Mouse (Mus musculus): ENCODE results near the gene Gm20605.

Gene Gm20605

GRCm38 (mm10) chr5:137628498-137629305 lies at the start of gene Gm20605, which contains the start of the genes Fbxo24 and Lrch4:
Gene Gm20605 (plus strand): TSS chr5:137629175.
Gene Fbxo24 (minus strand): TSS chr5:137629002.
Gene Lrch4 (plus strand): TSS chr5:137629121.
- peak; percentile 99 to 100 for DNase-seq

DNA sequence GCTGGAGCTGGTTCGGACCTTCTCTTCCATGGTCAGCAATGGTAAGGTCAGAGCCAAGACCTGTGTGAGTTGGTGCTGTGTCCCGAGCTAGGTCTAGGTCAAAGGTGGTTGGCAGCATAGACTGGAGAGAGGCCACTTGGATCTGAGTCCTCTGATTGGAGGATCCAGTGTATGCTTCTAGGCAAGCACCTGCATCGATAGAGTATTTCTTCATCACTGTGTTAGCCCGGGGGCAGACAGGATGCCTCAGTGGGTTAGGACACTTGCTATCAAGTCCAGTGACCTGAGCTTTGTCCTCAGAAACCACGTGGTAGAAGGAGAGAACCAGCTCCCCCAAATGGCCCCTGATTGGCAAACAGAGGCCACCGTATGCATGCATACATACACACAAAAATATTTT lies 48.7 kb upstream of the Gm20605 start:
- DNase-seq, result no peak

DNA sequence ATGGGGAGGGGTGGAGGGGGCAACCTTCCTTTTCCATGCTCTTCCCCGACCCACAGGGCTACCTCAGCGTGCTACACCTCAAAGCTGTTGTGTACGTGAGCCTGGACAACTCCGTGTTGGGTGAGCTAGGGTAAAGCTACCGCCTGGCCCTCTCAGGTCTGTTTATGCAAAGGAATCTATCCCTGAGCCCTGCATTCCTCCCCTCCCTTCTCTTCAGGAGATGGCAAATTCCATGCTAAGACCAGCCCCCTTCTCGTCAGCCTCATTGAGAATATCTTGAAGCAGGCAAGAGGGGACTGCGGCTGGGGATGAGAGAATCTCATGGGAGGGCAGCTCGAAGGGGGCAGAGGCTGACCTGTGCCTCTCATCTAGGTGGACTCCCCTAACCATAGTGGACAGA lies 46.3 kb upstream of the Gm20605 start:
- DNase-seq, result no peak

- DNase-seq, result no peak
Observed at GRCm38 (mm10) chr5:137583670-137584169, 45.3 kb upstream of the Gm20605 start.

GRCm38 (mm10) chr5:137584976-137585375 lies 44.0 kb upstream of the Gm20605 start:
- peak; percentile 79 to 87 for DNase-seq

DNA sequence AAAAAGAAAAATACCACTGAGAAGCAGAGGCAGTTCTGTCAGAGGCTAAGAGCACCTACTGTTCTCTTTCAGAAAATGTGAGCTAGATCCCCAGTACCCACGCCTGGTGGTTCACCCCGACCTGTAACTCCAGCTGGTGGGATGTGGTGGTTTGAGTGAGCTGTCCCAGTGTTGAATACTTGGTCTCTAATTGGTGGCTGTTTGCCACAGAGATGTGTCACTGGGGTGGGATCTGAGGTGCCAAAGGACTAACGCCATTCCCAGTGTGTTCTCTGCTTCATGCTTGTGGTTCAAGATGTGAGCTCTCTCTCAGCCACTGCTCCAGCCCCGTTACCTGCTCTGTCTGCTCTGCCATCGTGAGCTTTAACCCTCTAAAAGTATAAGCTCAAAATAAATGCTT lies 38.5 kb upstream of the Gm20605 start:
- no peak for DNase-seq

DNA sequence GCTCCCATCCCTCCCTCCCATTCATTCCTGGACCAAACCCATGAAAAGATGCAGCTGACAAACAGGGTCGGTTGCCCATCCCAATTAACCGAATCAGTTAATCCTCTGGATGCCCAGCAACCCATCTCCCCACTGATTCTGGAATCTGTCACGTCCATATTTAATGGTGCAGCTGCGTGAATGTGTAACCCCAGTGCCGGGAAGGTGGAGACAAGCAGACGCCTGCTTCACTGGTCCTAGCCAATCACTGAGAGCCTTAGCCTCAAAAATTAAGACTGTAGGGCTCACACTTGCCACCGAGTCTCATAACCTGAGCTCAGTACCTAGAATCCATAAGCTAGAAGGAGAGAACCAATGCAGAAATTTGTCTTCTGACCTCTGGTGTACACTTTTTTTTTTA lies 33.1 kb upstream of the Gm20605 start:
- DNase-seq, result no peak

DNA sequence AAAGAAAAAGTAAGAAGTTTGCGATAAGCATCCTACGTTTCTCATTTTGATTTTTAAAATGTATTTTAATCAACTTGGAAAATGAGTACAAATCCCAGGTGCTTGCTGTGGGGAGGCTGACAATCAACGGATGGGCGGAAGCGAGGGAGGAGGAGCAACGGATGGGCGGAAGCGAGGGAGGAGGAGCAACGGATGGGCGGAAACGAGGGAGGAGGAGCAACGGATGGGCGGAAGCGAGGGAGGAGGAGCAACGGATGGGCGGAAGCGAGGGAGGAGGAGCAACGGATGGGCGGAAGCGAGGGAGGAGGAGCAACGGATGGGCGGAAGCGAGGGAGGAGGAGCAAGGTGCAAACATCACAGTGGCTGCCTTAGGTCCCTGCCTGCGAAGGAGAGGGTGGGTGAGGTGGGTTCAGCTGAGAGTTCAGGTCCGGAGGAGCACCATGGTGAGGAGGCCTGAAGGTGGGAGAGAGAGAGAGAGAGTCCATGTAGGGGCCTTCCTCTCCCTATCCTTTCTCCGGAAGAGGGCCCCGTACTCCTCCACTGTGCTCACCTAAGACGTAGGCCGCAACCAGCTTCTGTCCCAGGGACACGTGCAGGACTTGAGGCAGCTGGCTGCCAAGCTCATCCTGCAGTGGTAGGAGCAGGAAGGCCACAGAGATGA lies 32.2 kb upstream of the Gm20605 start:
- no peak for DNase-seq

GRCm38 (mm10) chr5:137597625-137598024 lies 31.4 kb upstream of the Gm20605 start:
- DNase-seq, result no peak

GRCm38 (mm10) chr5:137598100-137598826 lies 30.7 kb upstream of the Gm20605 start:
- DNase-seq, result no peak

GRCm38 (mm10) chr5:137599600-137599999 lies 29.4 kb upstream of the Gm20605 start:
- no peak for DNase-seq

GRCm38 (mm10) chr5:137600281-137600618 lies 28.7 kb upstream of the Gm20605 start:
- DNase-seq, result no peak

GRCm38 (mm10) chr5:137600619-137601364 lies 28.2 kb upstream of the Gm20605 start, which contains the start of gene Mospd3:
Gene Mospd3 (minus strand): TSS chr5:137601058.
- peak; percentile 97 to 98 for DNase-seq

DNA sequence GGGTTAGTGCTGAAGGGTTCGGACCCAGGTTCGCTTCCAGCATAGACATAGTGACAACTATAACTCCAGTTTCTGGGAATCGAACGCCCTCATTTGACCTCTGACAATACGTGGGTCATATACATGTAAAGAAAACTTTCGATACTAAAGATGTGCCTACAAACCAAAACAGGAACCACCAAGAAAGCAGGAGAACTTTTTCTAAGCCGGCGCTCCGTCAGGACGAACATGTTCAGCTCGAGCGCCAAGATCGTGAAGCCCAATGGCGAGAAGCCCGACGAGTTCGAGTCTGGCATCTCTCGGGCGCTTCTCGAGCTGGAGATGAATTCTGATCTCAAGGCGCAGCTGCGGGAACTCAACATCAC lies 27.6 kb upstream of the Gm20605 start:
- peak in 1 of 2 experiments; percentile 37 for DNase-seq

- no peak for DNase-seq
Observed at GRCm38 (mm10) chr5:137607860-137608653, 20.9 kb upstream of the Gm20605 start.

DNA sequence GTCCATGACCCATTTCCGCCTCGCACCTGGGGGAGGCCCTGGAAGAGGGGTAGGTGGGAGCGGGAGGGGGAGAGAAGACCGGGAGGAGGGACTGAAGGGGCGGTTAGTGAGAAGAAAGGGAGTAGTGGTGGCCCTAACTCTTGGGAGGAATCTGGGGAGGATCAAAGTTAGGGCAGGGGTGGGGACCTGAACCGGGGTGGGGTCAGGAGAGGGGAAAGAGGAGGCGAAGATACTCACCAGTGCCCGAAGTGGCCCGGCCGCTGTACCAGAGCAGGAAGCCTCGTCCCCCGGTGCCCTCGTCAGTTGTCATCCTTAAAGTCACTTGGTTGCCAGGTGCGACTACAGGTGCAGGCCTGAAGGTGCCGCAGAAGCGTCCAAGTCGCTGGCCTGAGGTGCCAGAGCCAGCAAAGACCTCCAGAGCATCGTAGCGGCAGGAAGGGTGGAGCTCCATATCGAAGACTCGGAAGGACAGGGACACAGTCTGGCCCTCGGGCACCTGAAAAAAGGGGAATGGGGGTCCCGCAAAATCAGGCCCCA lies 20.3 kb upstream of the Gm20605 start:
- no peak for DNase-seq

- DNase-seq, result no peak
Observed at GRCm38 (mm10) chr5:137609292-137609691, 19.7 kb upstream of the Gm20605 start.

- no peak for DNase-seq
Observed at GRCm38 (mm10) chr5:137610056-137610455, 18.9 kb upstream of the Gm20605 start.

DNA sequence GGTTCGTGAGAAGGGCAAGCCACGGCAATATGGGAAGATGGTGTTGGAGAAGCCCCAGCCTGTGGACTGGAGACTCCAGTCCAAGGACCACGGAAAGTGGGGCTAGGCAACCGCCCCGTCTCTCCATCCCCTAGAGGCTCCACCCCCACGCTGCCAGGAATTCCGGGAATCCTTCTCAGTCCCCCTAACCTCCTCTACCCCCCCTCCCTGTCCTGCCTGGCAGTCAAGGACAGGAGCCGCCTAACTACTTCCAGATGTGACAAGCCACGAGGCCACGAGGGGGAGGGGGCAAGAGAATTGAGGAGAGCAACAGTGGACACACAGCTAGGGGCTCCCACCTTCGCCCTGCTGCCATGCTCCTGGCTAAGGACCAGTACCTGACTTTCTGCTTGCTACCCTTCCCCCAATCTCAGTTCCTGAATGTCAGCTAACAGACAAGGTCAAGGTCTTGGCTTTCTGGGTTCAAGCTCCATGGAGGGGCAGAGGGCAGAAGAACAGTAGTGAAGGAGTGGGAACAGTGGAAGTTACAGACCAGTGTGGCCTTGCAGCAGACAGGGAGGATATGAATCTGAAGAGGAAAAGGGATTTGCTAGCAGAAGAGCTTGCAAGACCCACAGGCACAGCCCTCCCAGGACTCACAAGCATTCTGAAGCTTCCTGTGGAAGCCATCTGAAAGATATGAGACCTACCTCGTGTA lies 18.3 kb upstream of the Gm20605 start:
- DNase-seq, result peak; percentile 82 to 91

- DNase-seq, result peak; percentile 46 to 73
Observed at GRCm38 (mm10) chr5:137611245-137611602, 17.8 kb upstream of the Gm20605 start.

DNA sequence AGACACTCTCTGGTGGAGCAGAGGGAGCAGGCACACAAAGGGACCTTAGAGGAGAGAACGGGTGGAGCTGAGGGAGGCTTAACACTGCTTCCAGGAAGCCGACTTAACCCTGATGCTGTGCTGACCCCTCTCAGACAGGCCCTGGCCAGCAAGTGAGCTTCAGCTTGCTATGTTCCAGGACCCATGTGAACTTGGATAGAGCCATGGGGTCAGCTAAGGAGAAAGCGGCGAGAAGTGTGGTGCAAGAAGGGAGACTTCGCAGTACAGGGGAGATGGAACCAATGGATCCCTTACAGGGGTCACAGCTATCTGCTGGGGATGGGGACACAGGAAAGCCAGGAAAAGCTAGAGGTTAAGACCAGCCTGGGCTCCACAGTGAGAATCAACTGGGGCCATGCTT lies 15.9 kb upstream of the Gm20605 start:
- DNase-seq, result peak in 1 of 2 experiments; percentile 43

Measured in kidney, postnatal 25 days (tissue).